Mouse (Mus musculus) testis, adult 2 months (tissue): ENCODE results near the gene Klhl31.

Source experiments
- CTCF ChIP-seq: fragments of 200-500 bp; IDR thresholded peaks from 2 replicates; pipeline ENCODE4 v1.5.1; 2012; ENCODE audit warnings: low read depth, mild to moderate bottlenecking, inconsistent platforms, low read length, moderate library complexity; ENCODE audit not compliant: control insufficient read depth, insufficient read depth, insufficient replicate concordance
- POLR2A ChIP-seq: fragments of 200-500 bp; IDR thresholded peaks from 2 replicates; pipeline ENCODE4 v1.6.1; 2012; ENCODE audit warnings: low read depth, mild to moderate bottlenecking, inconsistent platforms, low read length, moderate library complexity; ENCODE audit not compliant: control insufficient read depth

- TF ChIP-seq CTCF (no peak), POLR2A (no peak)
Measured at GRCm38 (mm10) chr9:77629708-77630107, 6.6 kb upstream of the Klhl31 start.
